Comparison of ENCODE assay signal across 20 mouse cellular contexts in the genomic region with DNA sequence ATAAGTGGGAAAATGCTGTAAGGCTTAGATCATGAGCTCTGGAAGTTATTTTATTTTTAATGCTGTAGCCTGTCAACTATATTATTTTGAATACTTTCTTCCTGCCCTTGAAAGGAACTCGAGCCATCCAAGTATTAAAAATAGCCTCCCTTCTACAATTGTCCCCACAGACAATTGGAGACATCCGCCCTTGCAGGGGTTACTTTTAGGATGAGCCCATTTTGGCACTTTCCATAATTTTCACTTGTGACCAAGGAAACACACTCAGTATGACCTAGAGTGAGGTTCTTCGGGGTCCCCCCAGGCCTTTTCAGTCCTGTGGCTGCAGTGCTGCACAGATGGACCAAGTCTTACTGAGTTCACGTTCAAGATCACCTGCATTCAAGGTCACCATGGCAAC.
DNase-seq lines count a peak whose midpoint lies in the region; ATAC-seq lines count a peak whose summit lies in the region.
"Had no signal": no experiment of that assay in that cellular context is flagged by ENCODE, and none has a peak within 500 bp of the region (broad histone marks: within the 10 kb centered on the region; RNA-seq: fewer than 3 reads in every experiment).

No protein-coding gene starts in this region.

- no peak overlapping the region for H3K4me2 ChIP-seq in kidney, embryonic 14.5 days (replicated peaks; ENCODE audit: low read depth, low read length)
- no peak overlapping the region for H3K4me2 ChIP-seq in forebrain, embryonic 11.5 days (ENCODE audit: low read depth, low read length, severe bottlenecking)
- H3K4me2 ChIP-seq: embryonic facial prominence, embryonic 13.5 days; forebrain, embryonic 13.5 days; hindbrain, embryonic 13.5 days had no signal

- no peak overlapping the region for H3K9ac ChIP-seq in kidney, embryonic 14.5 days (ENCODE audit: low read depth, low read length)
- no peak overlapping the region for H3K9ac ChIP-seq in forebrain, embryonic 11.5 days (ENCODE audit: low read length)
- H3K9ac ChIP-seq: embryonic facial prominence, embryonic 13.5 days; forebrain, embryonic 13.5 days; forebrain, postnatal 0 days; hindbrain, embryonic 13.5 days had no signal

- H3K4me3 ChIP-seq in kidney, embryonic 14.5 days (ENCODE audit: low read length), result no peak overlapping the region
- H3K4me3 ChIP-seq in forebrain, embryonic 11.5 days (ENCODE audit: low read depth, low read length), result no peak overlapping the region
- H3K4me3 ChIP-seq: embryonic facial prominence, embryonic 13.5 days; forebrain, embryonic 13.5 days; heart, embryonic 10.5 days; hindbrain, embryonic 13.5 days had no signal

- H3K4me1 ChIP-seq in kidney, embryonic 14.5 days (ENCODE audit: control insufficient read depth, insufficient read depth, low read length), result peaks cover 5% of the 10 kb centered on the region
- H3K4me1 ChIP-seq in forebrain, embryonic 11.5 days (replicated peaks; ENCODE audit: control insufficient read depth, insufficient read depth, low read length), result no peaks in the 10 kb centered on the region
- H3K4me1 ChIP-seq: embryonic facial prominence, embryonic 13.5 days; forebrain, embryonic 13.5 days; hindbrain, embryonic 13.5 days had no signal

- H3K27ac ChIP-seq in kidney, embryonic 14.5 days (ENCODE audit: low read depth, low read length), result no peak overlapping the region
- no peak overlapping the region for H3K27ac ChIP-seq in forebrain, embryonic 11.5 days (ENCODE audit: low read depth, low read length)
- H3K27ac ChIP-seq: embryonic facial prominence, embryonic 13.5 days; forebrain, embryonic 13.5 days; heart, embryonic 10.5 days; hindbrain, embryonic 13.5 days; hindbrain, postnatal 0 days had no signal

- 83% methylated on average over 4 of the region's 4 CpGs for WGBS in kidney, embryonic 14.5 days
- 80% methylated on average over 4 of the region's 4 CpGs for WGBS in forebrain, embryonic 11.5 days

- H3K36me3 ChIP-seq in kidney, embryonic 14.5 days (ENCODE audit: control insufficient read depth, insufficient read depth, low read length), result no peaks in the 10 kb centered on the region
- no peaks in the 10 kb centered on the region for H3K36me3 ChIP-seq in forebrain, embryonic 11.5 days (ENCODE audit: control insufficient read depth, insufficient read depth, low read length)
- H3K36me3 ChIP-seq: embryonic facial prominence, embryonic 13.5 days; heart, embryonic 10.5 days; hindbrain, embryonic 13.5 days had no signal

- H3K9me3 ChIP-seq in kidney, embryonic 14.5 days (ENCODE audit: control insufficient read depth, low read length), result no peaks in the 10 kb centered on the region
- H3K9me3 ChIP-seq in forebrain, embryonic 11.5 days (ENCODE audit: control insufficient read depth, low read length), result no peaks in the 10 kb centered on the region
- H3K9me3 ChIP-seq: embryonic facial prominence, embryonic 13.5 days; forebrain, embryonic 13.5 days; heart, embryonic 10.5 days; hindbrain, embryonic 13.5 days had no signal

- DNase-seq in heart, adult 11 months, result peak; percentile 80
- DNase-seq in heart, adult 8-10 months (ENCODE audit: low spot score), result no peak
- DNase-seq in kidney, adult 8-10 months, result peak; percentile 7 to 21
- DNase-seq in kidney, postnatal 10 days, result peak; percentile 21
- no peak for DNase-seq in forebrain, embryonic 11.5 days (ENCODE audit: low spot score)
- DNase-seq: adrenal gland, adult 8-10 months; cerebellum, adult 18-20 months; cerebellum, adult 9-11 months; cerebellum, postnatal 36 days; forebrain, postnatal 0 days; gastrocnemius, postnatal 14 days; heart, postnatal 14 days had no signal

- no peak for ATAC-seq in kidney, embryonic 14.5 days (ENCODE audit: low FRiP score, low TSS enrichment)
- no peak for ATAC-seq in forebrain, embryonic 11.5 days (replicated peaks; ENCODE audit: low FRiP score)
- ATAC-seq: forebrain, embryonic 13.5 days; forebrain, postnatal 0 days; hindbrain, postnatal 0 days; Patski had no signal

- H3K27me3 ChIP-seq in kidney, embryonic 14.5 days (ENCODE audit: control insufficient read depth, insufficient read depth, low read length), result no peaks in the 10 kb centered on the region
- H3K27me3 ChIP-seq in forebrain, embryonic 11.5 days (ENCODE audit: control insufficient read depth, insufficient read depth, low read length), result no peaks in the 10 kb centered on the region
- H3K27me3 ChIP-seq: CH12.LX; embryonic facial prominence, embryonic 13.5 days; forebrain, embryonic 13.5 days; hindbrain, embryonic 13.5 days had no signal

Comparison
In these comparisons a context has a peak if more than half of its experiments do, and no peak if none do; other contexts are left out.
1. DNase-seq: peak in heart, adult 11 months (single experiment), kidney, adult 8-10 months (2 of 2) and kidney, postnatal 10 days (single experiment); none in heart, adult 8-10 months (single experiment) and forebrain, embryonic 11.5 days (single experiment).